Mouse (Mus musculus): ENCODE measurements around the gene Chd8. TPM values are rescaled to one million over a fixed set of nuclear protein-coding genes. Genes with fewer than 3 reads are reported as not detected.

Chd8 gene
- polyA plus RNA-seq, 1 experiment from 2014 or later: 47.5 TPM

DNA sequence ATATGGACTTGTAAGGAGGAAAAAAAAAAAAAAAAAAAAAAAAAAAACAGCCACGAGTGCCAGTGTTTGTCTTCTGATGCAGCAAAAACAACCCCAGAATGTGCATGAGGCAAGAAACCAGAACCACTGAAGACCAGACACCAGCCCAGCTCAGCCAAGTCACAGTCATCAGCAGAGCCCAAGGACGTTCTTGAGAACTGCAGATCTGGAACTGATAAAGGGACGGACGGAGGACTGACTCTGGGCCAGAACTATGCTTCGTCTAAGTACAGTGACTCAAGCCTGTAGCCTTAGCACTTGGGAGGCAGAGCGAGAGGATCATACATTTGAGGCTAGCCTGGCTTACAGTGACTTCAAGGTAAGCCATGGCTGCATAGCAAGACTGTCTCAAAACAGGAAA lies 96.7 kb downstream of the Chd8 start:
- no peak for ATAC-seq (replicated peaks; ENCODE audit: insufficient number of reproducible peaks, low FRiP score, low TSS enrichment, low read depth)
- Histone ChIP-seq H3K4me1 (ENCODE audit: control insufficient read depth, insufficient read depth, low read length) (no peaks in the 10 kb centered on the region), H3K27ac (replicated peaks; ENCODE audit: low read depth, low read length) (no peak overlapping the region), H3K4me3 (ENCODE audit: low read depth, low read length) (no peak overlapping the region), H3K9me3 (replicated peaks; ENCODE audit: control insufficient read depth, low read length) (no peaks in the 10 kb centered on the region), H3K36me3 (replicated peaks; ENCODE audit: control insufficient read depth, insufficient read depth, low read depth, low read length) (peaks cover 19% of the 10 kb centered on the region), H3K9ac (replicated peaks; ENCODE audit: low read length) (no peak overlapping the region), H3K27me3 (ENCODE audit: control insufficient read depth, insufficient read depth, low read length) (no peaks in the 10 kb centered on the region), H3K4me2 (ENCODE audit: low read depth, low read length) (no peak overlapping the region)
- no peak for DNase-seq (ENCODE audit: low spot score)
- WGBS: 81% methylated on average over 6 of the region's 6 CpGs

- H3K4me3 ChIP-seq (ENCODE audit: low read depth, low read length): no peak overlapping the region
- WGBS: 87% methylated on average over 2 of the region's 2 CpGs
Measured at GRCm38 (mm10) chr14:52155008-52155407, 102.6 kb downstream of the Chd8 start.

DNA sequence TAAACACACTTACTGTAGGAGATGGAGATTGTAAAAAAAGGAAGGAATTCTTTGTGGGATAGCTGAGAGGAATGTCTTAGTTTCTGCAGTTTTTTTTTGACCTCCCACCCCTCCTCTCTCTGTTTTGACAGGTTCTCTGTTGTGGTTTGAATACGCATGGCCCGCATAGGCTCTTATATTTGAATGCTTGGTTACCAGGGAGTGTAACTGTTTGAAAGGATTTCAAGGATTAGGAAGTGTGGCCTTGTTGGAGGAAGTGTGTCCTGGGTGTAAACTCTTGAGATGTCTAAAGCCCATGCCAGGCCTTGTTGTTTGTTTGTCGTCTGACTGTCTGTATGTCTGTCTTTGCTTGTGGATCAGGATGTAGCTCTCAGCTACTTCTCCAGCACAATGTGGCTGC lies 105.0 kb downstream of the Chd8 start:
- H3K4me2 ChIP-seq (ENCODE audit: low read depth, low read length): no peak overlapping the region
- no peak overlapping the region for H3K9ac ChIP-seq (replicated peaks; ENCODE audit: low read length)
- no peak overlapping the region for H3K4me3 ChIP-seq (ENCODE audit: low read depth, low read length)
- no peaks in the 10 kb centered on the region for H3K4me1 ChIP-seq (ENCODE audit: control insufficient read depth, insufficient read depth, low read length)
- no peaks in the 10 kb centered on the region for H3K27me3 ChIP-seq (ENCODE audit: control insufficient read depth, insufficient read depth, low read length)
- WGBS: 52% methylated on average over 3 of the region's 3 CpGs
- no peaks in the 10 kb centered on the region for H3K36me3 ChIP-seq (replicated peaks; ENCODE audit: control insufficient read depth, insufficient read depth, low read depth, low read length)
- DNase-seq (ENCODE audit: low spot score) (no peak), ATAC-seq (replicated peaks; ENCODE audit: insufficient number of reproducible peaks, low FRiP score, low TSS enrichment, low read depth) (no peak)
- H3K27ac ChIP-seq (replicated peaks; ENCODE audit: low read depth, low read length): no peak overlapping the region
- no peaks in the 10 kb centered on the region for H3K9me3 ChIP-seq (replicated peaks; ENCODE audit: control insufficient read depth, low read length)

More at GRCm38 (mm10) chr14:52155008-52155407, 102.6 kb downstream of the Chd8 start:
- H3K27me3 ChIP-seq (ENCODE audit: control insufficient read depth, insufficient read depth, low read length): no peaks in the 10 kb centered on the region
- H3K36me3 ChIP-seq (replicated peaks; ENCODE audit: control insufficient read depth, insufficient read depth, low read depth, low read length): peaks cover 8% of the 10 kb centered on the region
- DNase-seq (ENCODE audit: low spot score) (no peak), ATAC-seq (replicated peaks; ENCODE audit: insufficient number of reproducible peaks, low FRiP score, low TSS enrichment, low read depth) (no peak)
- H3K9ac ChIP-seq (replicated peaks; ENCODE audit: low read length): no peak overlapping the region
- no peaks in the 10 kb centered on the region for H3K9me3 ChIP-seq (replicated peaks; ENCODE audit: control insufficient read depth, low read length)
- no peak overlapping the region for H3K27ac ChIP-seq (replicated peaks; ENCODE audit: low read depth, low read length)
- no peaks in the 10 kb centered on the region for H3K4me1 ChIP-seq (ENCODE audit: control insufficient read depth, insufficient read depth, low read length)
- no peak overlapping the region for H3K4me2 ChIP-seq (ENCODE audit: low read depth, low read length)

DNA sequence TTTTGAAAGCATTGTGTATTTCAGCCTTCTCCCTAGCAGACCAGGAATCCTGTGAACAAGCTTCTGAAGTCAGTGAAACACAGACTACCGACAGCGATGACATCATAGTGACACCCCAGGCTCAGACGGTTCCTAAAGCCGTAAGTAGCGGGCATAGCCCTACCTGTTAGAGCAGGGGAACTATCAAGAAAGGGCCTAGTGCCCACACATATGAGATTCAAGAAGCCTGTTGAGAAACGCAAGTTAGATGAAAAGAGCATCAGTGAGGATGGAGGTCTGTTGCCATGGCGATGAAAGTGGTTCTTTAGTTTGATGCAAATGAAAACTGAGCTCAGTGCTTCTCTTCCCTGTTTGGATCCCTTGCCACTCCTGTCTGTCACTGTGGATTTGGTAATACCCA lies 105.4 kb downstream of the Chd8 start:
- ATAC-seq (replicated peaks; ENCODE audit: insufficient number of reproducible peaks, low FRiP score, low TSS enrichment, low read depth): no peak

DNA sequence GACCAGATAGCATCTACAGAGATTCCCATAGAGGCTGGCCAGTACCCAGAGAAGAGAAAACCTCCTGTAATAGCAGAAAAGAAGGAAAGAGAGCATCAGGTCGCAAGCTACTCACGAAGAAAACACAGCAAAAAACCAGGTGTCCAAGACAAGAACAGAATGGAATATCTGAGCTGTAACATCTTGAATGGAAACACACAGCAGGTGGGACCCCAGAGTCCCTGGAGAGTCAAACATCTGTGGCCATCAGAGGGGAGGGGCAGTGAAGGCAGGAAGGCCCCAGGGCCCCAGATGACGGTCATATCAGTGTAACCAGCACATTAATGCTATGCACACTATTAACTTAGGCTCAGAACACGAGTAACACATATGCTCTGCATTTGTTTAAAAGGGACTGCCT lies 107.7 kb downstream of the Chd8 start:
- no peaks in the 10 kb centered on the region for H3K36me3 ChIP-seq (replicated peaks; ENCODE audit: control insufficient read depth, insufficient read depth, low read depth, low read length)
- H3K4me2 ChIP-seq (ENCODE audit: low read depth, low read length): no peak overlapping the region
- H3K4me1 ChIP-seq (ENCODE audit: control insufficient read depth, insufficient read depth, low read length): no peaks in the 10 kb centered on the region
- ATAC-seq (replicated peaks; ENCODE audit: insufficient number of reproducible peaks, low FRiP score, low TSS enrichment, low read depth): no peak
- no peak for DNase-seq (ENCODE audit: low spot score)
- no peaks in the 10 kb centered on the region for H3K27me3 ChIP-seq (ENCODE audit: control insufficient read depth, insufficient read depth, low read length)
- H3K9ac ChIP-seq (replicated peaks; ENCODE audit: low read length): no peak overlapping the region
- no peaks in the 10 kb centered on the region for H3K9me3 ChIP-seq (replicated peaks; ENCODE audit: control insufficient read depth, low read length)
- no peak overlapping the region for H3K4me3 ChIP-seq (ENCODE audit: low read depth, low read length)
- WGBS: 56% methylated on average over 4 of the region's 4 CpGs
- H3K27ac ChIP-seq (replicated peaks; ENCODE audit: low read depth, low read length): no peak overlapping the region

More for the DNA sequence above, 105.4 kb downstream of the Chd8 start:
- H3K4me3 ChIP-seq (ENCODE audit: low read depth, low read length): no peak overlapping the region
- no peaks in the 10 kb centered on the region for H3K27me3 ChIP-seq (ENCODE audit: control insufficient read depth, insufficient read depth, low read length)
- no peak overlapping the region for H3K27ac ChIP-seq (replicated peaks; ENCODE audit: low read depth, low read length)
- no peaks in the 10 kb centered on the region for H3K4me1 ChIP-seq (ENCODE audit: control insufficient read depth, insufficient read depth, low read length)
- H3K9me3 ChIP-seq (replicated peaks; ENCODE audit: control insufficient read depth, low read length): no peaks in the 10 kb centered on the region
- H3K4me2 ChIP-seq (ENCODE audit: low read depth, low read length): no peak overlapping the region
- peak; percentile 23 for DNase-seq (ENCODE audit: low spot score)
- no peaks in the 10 kb centered on the region for H3K36me3 ChIP-seq (replicated peaks; ENCODE audit: control insufficient read depth, insufficient read depth, low read depth, low read length)
- 45% methylated on average over 7 of the region's 7 CpGs for WGBS
- H3K9ac ChIP-seq (replicated peaks; ENCODE audit: low read length): no peak overlapping the region

Other genes with a start within 250 kb of the Chd8 start
- gene Tmem253, start 242.1 kb downstream of the Chd8 start, polyA plus RNA-seq (2014; fragmentation: Nextera tagmentation; extraction: Ambion mirVana): 0.35 and 1.5 TPM in 2 replicates
- 54.7 and 63.2 TPM in 2 replicates for gene Zfp219, start 237.0 kb downstream of the Chd8 start, polyA plus RNA-seq (2014; fragmentation: Nextera tagmentation; extraction: Ambion mirVana)
- gene Olfr221, start 215.3 kb downstream of the Chd8 start, polyA plus RNA-seq (2014; fragmentation: Nextera tagmentation; extraction: Ambion mirVana): not detected in 2 replicates
- 1,003 and 1,066 TPM in 2 replicates for gene Hnrnpc, start 153.8 kb downstream of the Chd8 start, polyA plus RNA-seq (2014; fragmentation: Nextera tagmentation; extraction: Ambion mirVana)
- 86.1 and 97.9 TPM in 2 replicates for gene Rpgrip1, start 147.1 kb downstream of the Chd8 start, polyA plus RNA-seq (2014; fragmentation: Nextera tagmentation; extraction: Ambion mirVana)
- gene Supt16, start 60.4 kb downstream of the Chd8 start, polyA plus RNA-seq (2014; fragmentation: Nextera tagmentation; extraction: Ambion mirVana): 83.8 and 91.2 TPM in 2 replicates
- 47.7 and 51.5 TPM in 2 replicates for gene Tox4, start 21.4 kb upstream of the Chd8 start, polyA plus RNA-seq (2014; fragmentation: Nextera tagmentation; extraction: Ambion mirVana)
- gene Rab2b, start 21.8 kb upstream of the Chd8 start, polyA plus RNA-seq (2014; fragmentation: Nextera tagmentation; extraction: Ambion mirVana): 26.1 and 26.5 TPM in 2 replicates
- gene Mettl3, start 47.3 kb upstream of the Chd8 start, polyA plus RNA-seq (2014; fragmentation: Nextera tagmentation; extraction: Ambion mirVana): 49.8 and 50.1 TPM in 2 replicates
- 39.6 and 40.1 TPM in 2 replicates for gene Sall2, start 71.0 kb upstream of the Chd8 start, polyA plus RNA-seq (2014; fragmentation: Nextera tagmentation; extraction: Ambion mirVana)
- not detected in 2 replicates for gene Olfr1513, start 98.6 kb upstream of the Chd8 start, polyA plus RNA-seq (2014; fragmentation: Nextera tagmentation; extraction: Ambion mirVana)
- 0.29 TPM in 1 of 2 replicates, not detected in the other for gene Olfr1512, start 121.4 kb upstream of the Chd8 start, polyA plus RNA-seq (2014; fragmentation: Nextera tagmentation; extraction: Ambion mirVana)
- gene Olfr1511, start 139.6 kb upstream of the Chd8 start, polyA plus RNA-seq (2014; fragmentation: Nextera tagmentation; extraction: Ambion mirVana): not detected in 2 replicates
- gene Olfr1510, start 156.6 kb upstream of the Chd8 start, polyA plus RNA-seq (2014; fragmentation: Nextera tagmentation; extraction: Ambion mirVana): not detected in 2 replicates
- gene Olfr1509, start 185.2 kb upstream of the Chd8 start, polyA plus RNA-seq (2014; fragmentation: Nextera tagmentation; extraction: Ambion mirVana): not detected in 2 replicates
- not detected in 2 replicates for gene Olfr1508, start 209.7 kb upstream of the Chd8 start, polyA plus RNA-seq (2014; fragmentation: Nextera tagmentation; extraction: Ambion mirVana)
- gene Olfr1507, start 238.0 kb upstream of the Chd8 start, polyA plus RNA-seq (2014; fragmentation: Nextera tagmentation; extraction: Ambion mirVana): not detected in 2 replicates